Mouse (Mus musculus) liver, embryonic 12.5 days (tissue): ENCODE measurements around the gene Pdss2. TPM values are rescaled to one million over a fixed set of nuclear protein-coding genes. Genes with fewer than 3 reads are reported as not detected.
"Not testable (repeated sequence)": the region's sequence is repeated elsewhere in the genome, so short reads cannot be mapped to it uniquely, and the experiment has no call there.

Source experiments
- ATAC-seq: fragments of 200-750 bp; cut with Nextera tagmentation; 2 replicates; pipeline ENCODE4 v1.8.0; 2017; ENCODE audit warnings: moderate number of reproducible peaks, mild to moderate bottlenecking, moderate library complexity
- H3K27ac ChIP-seq: fragments of 300-500 bp; sonication (generic); 2 replicates; pipeline ENCODE4 v1.5.1; 2016; ENCODE audit warnings: mild to moderate bottlenecking
- H3K27me3 ChIP-seq: fragments of 300-500 bp; sonication (generic); replicated peaks from 2 replicates; pipeline ENCODE4 v1.6.1; 2016; ENCODE audit warnings: mild to moderate bottlenecking, moderate library complexity
- H3K36me3 ChIP-seq: fragments of 300-500 bp; sonication (generic); 2 replicates; pipeline ENCODE4 v1.6.1; 2016; ENCODE audit warnings: mild to moderate bottlenecking, moderate library complexity
- H3K4me1 ChIP-seq: fragments of 300-500 bp; sonication (generic); 2 replicates; pipeline ENCODE4 v1.6.1; 2016
- H3K4me2 ChIP-seq: fragments of 300-500 bp; sonication (generic); 2 replicates; pipeline ENCODE4 v1.6.1; 2016; ENCODE audit warnings: mild to moderate bottlenecking, moderate library complexity
- H3K4me3 ChIP-seq: fragments of 300-500 bp; sonication (generic); 2 replicates; pipeline ENCODE4 v1.5.1; 2016; ENCODE audit warnings: mild to moderate bottlenecking, moderate library complexity
- H3K9ac ChIP-seq: fragments of 300-500 bp; sonication (generic); 2 replicates; pipeline ENCODE4 v1.6.1; 2016; ENCODE audit warnings: mild to moderate bottlenecking, moderate library complexity
- H3K9me3 ChIP-seq: fragments of 300-500 bp; sonication (generic); replicated peaks from 2 replicates; pipeline ENCODE4 v1.6.1; 2016; ENCODE audit warnings: mild to moderate bottlenecking, moderate library complexity
- WGBS: fragments of 180-500 bp; shearing (Covaris S2); methylation state at CpG from one replicate; pipeline ENCODE4 v1.1.7; 2016; ENCODE audit not compliant: insufficient replicate concordance; 5-methylcytosine and 5-hydroxymethylcytosine counted together
- polyA plus RNA-seq: library from polyadenylated mRNA; unstranded; fragments of >200 nt; fragmentation: Nextera tagmentation; extraction: Ambion mirVana; gene quantifications from 2 replicates; pipeline ENCODE4 v1.2.1, GENCODE M21; 2016

Pdss2 gene
- polyA plus RNA-seq, 1 experiment from 2014 or later = 10.2 TPM

GRCm38 (mm10) chr10:43384623-43385022 is 163.3 kb downstream of the Pdss2 start:
- Histone ChIP-seq H3K4me1 (peaks cover 26% of the 10 kb centered on the region), H3K9ac (no peak overlapping the region), H3K27ac (no peak overlapping the region), H3K4me3 (no peak overlapping the region), H3K4me2 (no peak overlapping the region), H3K27me3 (no peaks in the 10 kb centered on the region), H3K9me3 (no peaks in the 10 kb centered on the region), H3K36me3 (no peaks in the 10 kb centered on the region)
- WGBS = 45% methylated on average over 5 of the region's 5 CpGs
- ATAC-seq = peak; percentile 71; the same call in 1 of the 2 replicates

DNA sequence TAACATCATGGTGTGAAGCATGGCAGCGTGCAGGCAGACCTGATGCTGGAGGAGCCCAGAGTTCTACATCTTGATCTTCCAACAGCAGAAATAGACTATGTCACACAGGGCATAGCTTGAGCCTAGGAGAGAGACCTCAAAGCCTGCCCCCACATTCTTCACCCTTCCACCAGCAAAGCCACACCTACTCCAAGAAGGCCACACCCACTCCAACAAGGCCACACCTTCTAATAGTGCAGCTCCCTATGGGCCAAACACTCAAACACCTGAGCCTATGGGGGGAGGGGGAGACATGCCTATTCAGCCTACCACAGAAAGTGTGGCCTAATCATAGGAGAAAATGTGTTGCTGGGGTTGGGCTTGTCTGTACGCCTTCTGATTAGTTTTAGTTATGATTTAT is 171.6 kb downstream of the Pdss2 start:
- H3K9ac ChIP-seq = no peak overlapping the region
- no peaks in the 10 kb centered on the region for H3K27me3 ChIP-seq
- H3K9me3 ChIP-seq = no peaks in the 10 kb centered on the region
- no peak overlapping the region for H3K4me2 ChIP-seq
- H3K4me1 ChIP-seq = peaks cover 10% of the 10 kb centered on the region; the same call in 1 of the 2 replicates
- WGBS = 89% methylated on average over 2 of the region's 2 CpGs
- H3K4me3 ChIP-seq = no peak overlapping the region
- ATAC-seq = 0 out of 2 replicates have a peak, but pooled peaks have one; percentile 35
- H3K36me3 ChIP-seq = peaks cover 22% of the 10 kb centered on the region
- H3K27ac ChIP-seq = no peak overlapping the region

DNA sequence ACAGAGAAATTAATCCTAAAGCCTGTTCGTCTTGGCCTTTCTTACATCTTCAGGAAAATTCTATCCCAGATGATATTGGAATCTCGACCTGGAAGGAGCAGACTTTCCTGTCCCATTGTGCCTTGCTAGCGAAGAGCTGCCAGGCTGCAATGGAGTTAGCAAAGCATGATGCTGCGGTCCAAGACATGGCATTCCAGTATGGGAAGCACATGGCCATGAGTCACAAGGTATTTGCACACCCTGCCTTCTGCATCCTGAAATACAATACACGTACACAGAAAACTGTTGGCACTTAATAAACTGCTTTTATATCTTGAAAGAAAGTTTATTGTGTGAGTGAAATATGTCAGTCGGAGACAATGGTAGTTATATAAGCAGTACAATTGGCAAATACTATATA is 172.5 kb downstream of the Pdss2 start:
- WGBS = 71% methylated on average over 6 of the region's 6 CpGs
- Histone ChIP-seq H3K4me1 (peaks cover 8% of the 10 kb centered on the region; the same call in 1 of the 2 replicates), H3K4me2 (no peak overlapping the region), H3K36me3 (peaks cover 26% of the 10 kb centered on the region), H3K27me3 (no peaks in the 10 kb centered on the region), H3K9ac (no peak overlapping the region), H3K27ac (no peak overlapping the region), H3K4me3 (no peak overlapping the region), H3K9me3 (no peaks in the 10 kb centered on the region)
- no peak for ATAC-seq

- ATAC-seq = no peak
- 68% methylated on average over 4 of the region's 4 CpGs for WGBS
- no peak overlapping the region for H3K4me3 ChIP-seq
These were observed 174.5 kb downstream of the Pdss2 start for GRCm38 (mm10) chr10:43395824-43396223.

DNA sequence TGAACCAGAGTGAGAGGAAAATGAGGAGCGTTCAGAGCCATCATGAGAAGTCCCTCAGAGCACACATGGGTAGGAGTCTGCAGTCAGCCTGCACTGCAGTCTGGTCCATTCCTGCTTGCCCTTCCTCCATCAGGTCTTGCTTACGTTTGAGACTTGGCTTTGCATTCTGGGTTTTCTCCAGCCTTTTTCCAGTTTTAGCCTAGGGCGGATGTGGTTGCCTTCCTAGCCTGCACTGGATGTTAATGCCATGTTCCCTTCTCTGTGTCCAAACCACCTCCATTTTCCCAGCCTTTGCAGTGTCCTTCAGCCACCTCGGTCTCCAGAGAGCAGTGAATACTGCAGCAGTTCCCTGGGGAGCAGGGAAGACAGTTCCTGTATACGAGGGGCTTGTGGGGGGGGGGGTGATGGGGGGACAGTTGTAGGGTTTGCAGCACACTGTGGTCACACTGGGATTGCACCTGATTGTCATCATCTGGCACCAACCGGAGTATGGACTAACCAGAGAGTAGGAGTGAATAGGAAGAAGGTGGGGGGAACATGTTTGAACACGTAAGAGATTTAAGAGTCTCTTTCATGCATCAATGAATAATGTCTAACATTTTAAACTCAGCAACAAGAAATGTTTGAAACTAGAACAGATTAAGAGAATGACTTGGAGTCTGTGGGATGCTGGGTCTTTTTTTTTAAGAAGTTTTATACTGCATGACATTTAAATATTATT is 178.5 kb downstream of the Pdss2 start:
- 67% methylated on average over 7 of the region's 7 CpGs for WGBS
- peaks cover 5% of the 10 kb centered on the region; the same call in 1 of the 2 replicates for H3K4me1 ChIP-seq
- no peak for ATAC-seq
- no peaks in the 10 kb centered on the region for H3K27me3 ChIP-seq
- H3K4me3 ChIP-seq = no peak overlapping the region
- no peak overlapping the region for H3K27ac ChIP-seq
- no peak overlapping the region for H3K4me2 ChIP-seq
- H3K9ac ChIP-seq = no peak overlapping the region
- H3K36me3 ChIP-seq = peaks cover 26% of the 10 kb centered on the region
- no peaks in the 10 kb centered on the region for H3K9me3 ChIP-seq

More at GRCm38 (mm10) chr10:43395824-43396223, 174.5 kb downstream of the Pdss2 start:
- H3K36me3 ChIP-seq = peaks cover 26% of the 10 kb centered on the region
- H3K4me2 ChIP-seq = no peak overlapping the region
- H3K4me1 ChIP-seq = peaks cover 5% of the 10 kb centered on the region; the same call in 1 of the 2 replicates
- no peak overlapping the region for H3K9ac ChIP-seq
- H3K27me3 ChIP-seq = no peaks in the 10 kb centered on the region
- H3K27ac ChIP-seq = no peak overlapping the region
- no peaks in the 10 kb centered on the region for H3K9me3 ChIP-seq

DNA sequence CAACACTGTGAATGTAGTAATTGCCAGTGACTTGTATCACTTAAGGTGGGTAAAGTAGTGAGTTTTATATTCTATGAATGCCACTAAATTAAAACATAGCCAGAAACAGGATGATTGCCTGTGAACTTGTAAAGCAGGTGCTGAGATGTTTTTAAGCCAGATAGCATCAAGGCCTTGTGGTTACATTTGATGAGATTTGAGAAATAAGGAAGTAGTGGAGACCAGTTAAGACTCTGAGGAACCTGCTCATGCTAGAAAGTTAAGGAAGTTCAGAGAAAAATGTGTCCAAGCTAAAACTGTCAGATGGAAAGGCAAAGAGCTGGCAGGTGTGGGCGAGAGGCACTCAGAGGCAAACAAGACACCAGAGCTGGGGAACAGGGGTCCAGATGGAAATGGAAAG is 184.8 kb downstream of the Pdss2 start:
- Histone ChIP-seq H3K4me2 (no peak overlapping the region), H3K4me1 (no peaks in the 10 kb centered on the region), H3K9me3 (no peaks in the 10 kb centered on the region), H3K27ac (no peak overlapping the region), H3K4me3 (no peak overlapping the region), H3K9ac (no peak overlapping the region), H3K36me3 (0 out of 2 replicates have a peak, but pooled peaks cover 4% of the 10 kb centered on the region), H3K27me3 (no peaks in the 10 kb centered on the region)
- 52% methylated on average over 1 of the region's 1 CpGs for WGBS
- no peak for ATAC-seq

DNA sequence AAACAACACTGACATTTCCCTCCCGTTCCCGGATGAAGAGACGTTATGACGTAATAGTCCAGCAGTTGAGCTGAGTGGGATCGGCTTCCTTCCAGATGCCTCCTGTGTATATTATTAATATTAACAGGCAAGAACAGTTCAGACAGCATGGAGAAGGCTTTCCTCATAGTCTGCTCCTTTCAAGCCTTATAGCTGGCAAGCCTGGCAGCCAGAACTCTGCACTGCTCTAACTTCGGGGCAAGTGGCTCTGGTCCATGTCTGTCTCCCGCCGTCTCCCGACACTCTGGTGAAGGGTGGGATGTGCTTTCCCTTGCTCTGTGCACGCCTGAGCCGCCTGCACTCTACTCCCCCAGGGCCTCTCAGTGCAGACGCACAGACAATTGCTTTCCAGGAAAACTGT is 185.6 kb downstream of the Pdss2 start:
- Histone ChIP-seq H3K9me3 (no peaks in the 10 kb centered on the region), H3K4me2 (no peak overlapping the region), H3K36me3 (0 out of 2 replicates have a peak, but pooled peaks cover 4% of the 10 kb centered on the region), H3K9ac (no peak overlapping the region), H3K27ac (no peak overlapping the region), H3K4me3 (no peak overlapping the region), H3K27me3 (no peaks in the 10 kb centered on the region), H3K4me1 (no peaks in the 10 kb centered on the region)
- WGBS = 76% methylated on average over 12 of the region's 12 CpGs
- ATAC-seq = no peak

- Histone ChIP-seq H3K27me3 (no peaks in the 10 kb centered on the region), H3K4me1 (no peaks in the 10 kb centered on the region), H3K4me3 (no peak overlapping the region), H3K36me3 (0 out of 2 replicates have a peak, but pooled peaks cover 4% of the 10 kb centered on the region), H3K9ac (no peak overlapping the region), H3K4me2 (no peak overlapping the region), H3K9me3 (no peaks in the 10 kb centered on the region), H3K27ac (no peak overlapping the region)
- 69% methylated on average over 10 of the region's 10 CpGs for WGBS
- ATAC-seq = no peak
These were observed 188.4 kb downstream of the Pdss2 start for GRCm38 (mm10) chr10:43409506-43410230.

- 53% methylated on average over 2 of the region's 3 CpGs for WGBS
- not testable (repeated sequence) for H3K27me3 ChIP-seq, H3K27ac ChIP-seq, H3K9me3 ChIP-seq, H3K4me2 ChIP-seq, H3K36me3 ChIP-seq, H3K9ac ChIP-seq, ATAC-seq, H3K4me1 ChIP-seq, H3K4me3 ChIP-seq
These were observed 189.9 kb downstream of the Pdss2 start for GRCm38 (mm10) chr10:43411164-43411563.

DNA sequence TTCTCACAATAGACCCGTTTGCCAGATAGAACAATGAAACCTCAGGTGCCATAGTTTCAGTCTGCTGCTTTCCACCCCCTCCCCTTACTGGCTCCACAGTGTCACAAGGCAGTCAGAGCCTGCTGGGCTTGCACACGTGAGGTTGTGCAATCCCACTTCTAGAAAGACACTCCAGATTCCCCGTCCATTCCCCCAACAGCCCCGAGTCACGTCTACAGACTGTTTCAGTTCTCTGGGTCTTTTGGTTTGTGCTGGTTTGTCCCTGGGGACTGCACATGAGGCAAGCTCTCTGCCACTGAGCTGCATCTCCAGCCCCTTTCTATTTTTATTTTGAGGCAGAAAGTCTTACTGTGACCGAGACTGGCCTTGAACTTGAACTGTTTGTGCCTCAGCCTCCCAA is 196.1 kb downstream of the Pdss2 start:
- H3K27ac ChIP-seq = no peak overlapping the region
- no peaks in the 10 kb centered on the region for H3K9me3 ChIP-seq
- no peak overlapping the region for H3K4me2 ChIP-seq
- ATAC-seq = no peak
- no peaks in the 10 kb centered on the region for H3K36me3 ChIP-seq
- no peaks in the 10 kb centered on the region for H3K4me1 ChIP-seq
- 69% methylated on average over 6 of the region's 6 CpGs for WGBS
- no peak overlapping the region for H3K4me3 ChIP-seq
- H3K9ac ChIP-seq = no peak overlapping the region
- H3K27me3 ChIP-seq = no peaks in the 10 kb centered on the region

GRCm38 (mm10) chr10:43420660-43421413 is 199.6 kb downstream of the Pdss2 start:
- Histone ChIP-seq H3K36me3 (no peaks in the 10 kb centered on the region), H3K4me3 (no peak overlapping the region), H3K27ac (no peak overlapping the region), H3K9me3 (no peaks in the 10 kb centered on the region), H3K4me2 (no peak overlapping the region), H3K4me1 (peaks cover 8% of the 10 kb centered on the region; the same call in 1 of the 2 replicates), H3K27me3 (no peaks in the 10 kb centered on the region), H3K9ac (no peak overlapping the region)
- ATAC-seq = no peak
- 73% methylated on average over 22 of the region's 22 CpGs for WGBS
